Mouse (Mus musculus) liver, embryonic 11.5 days (tissue): ENCODE data around the gene Shbg. TPM values are rescaled to one million over a fixed set of nuclear protein-coding genes. Genes with fewer than 3 reads are reported as not detected.
"Not testable (repeated sequence)": the region's sequence is repeated elsewhere in the genome, so short reads cannot be mapped to it uniquely, and the experiment has no call there.

ENCODE experiments used
- ATAC-seq: fragments of 200-750 bp; cut with Nextera tagmentation; replicated peaks from 2 replicates; pipeline ENCODE4 v1.8.0; 2017; ENCODE audit warnings: moderate number of reproducible peaks, mild to moderate bottlenecking, moderate TSS enrichment, moderate library complexity; ENCODE audit not compliant: low FRiP score
- DNase-seq: peaks from one replicate; pipeline ENCODE4 v3.0.0-alpha.2; 2017; ENCODE audit warnings: low spot score
- H3K27ac ChIP-seq: fragments of 300-500 bp; sonication (generic); 2 replicates; pipeline ENCODE4 v1.5.1; 2014; ENCODE audit warnings: mild to moderate bottlenecking, low read depth, low read length, control low read depth
- H3K27me3 ChIP-seq: fragments of 300-500 bp; sonication (generic); replicated peaks from 2 replicates; pipeline ENCODE4 v1.6.1; 2014; ENCODE audit warnings: low read length, mixed read lengths; ENCODE audit not compliant: control insufficient read depth, insufficient read depth
- H3K36me3 ChIP-seq: fragments of 300-500 bp; sonication (generic); 2 replicates; pipeline ENCODE4 v1.6.1; 2014; ENCODE audit warnings: mild to moderate bottlenecking, low read length, moderate library complexity, mixed read lengths; ENCODE audit not compliant: control insufficient read depth, insufficient read depth
- H3K4me1 ChIP-seq: fragments of 300-500 bp; sonication (generic); replicated peaks from 2 replicates; pipeline ENCODE4 v1.6.1; 2014; ENCODE audit warnings: low read length, mixed read lengths; ENCODE audit not compliant: control insufficient read depth, insufficient read depth
- H3K4me2 ChIP-seq: fragments of 300-500 bp; sonication (generic); 2 replicates; pipeline ENCODE4 v1.6.1; 2014; ENCODE audit warnings: mild to moderate bottlenecking, control low read depth, moderate library complexity
- H3K4me3 ChIP-seq: fragments of 300-500 bp; sonication (generic); 2 replicates; pipeline ENCODE4 v1.5.1; 2014; ENCODE audit warnings: low read depth, low read length, control low read depth
- H3K9ac ChIP-seq: fragments of 300-500 bp; sonication (generic); 2 replicates; pipeline ENCODE4 v1.6.1; 2014; ENCODE audit warnings: low read depth, low read length, control low read depth
- H3K9me3 ChIP-seq: fragments of 300-500 bp; sonication (generic); 2 replicates; pipeline ENCODE4 v1.6.1; 2016; ENCODE audit warnings: low read length, inconsistent platforms, mixed read lengths; ENCODE audit not compliant: control insufficient read depth
- WGBS: fragments of 180-500 bp; shearing (Covaris S2); extraction: QIAGEN DNeasy Blood & Tissue Kit; methylation state at CpG from one replicate; pipeline ENCODE4 v1.1.7; 2014; 5-methylcytosine and 5-hydroxymethylcytosine counted together
- polyA plus RNA-seq: library from polyadenylated mRNA; unstranded; fragments of >200 nt; fragmentation: Nextera tagmentation; extraction: Ambion mirVana; gene quantifications from 2 replicates; pipeline ENCODE4 v1.2.1, GENCODE M21; 2014

Shbg gene
- polyA plus RNA-seq, 1 experiment from 2014 or later: 42.9 TPM

DNA sequence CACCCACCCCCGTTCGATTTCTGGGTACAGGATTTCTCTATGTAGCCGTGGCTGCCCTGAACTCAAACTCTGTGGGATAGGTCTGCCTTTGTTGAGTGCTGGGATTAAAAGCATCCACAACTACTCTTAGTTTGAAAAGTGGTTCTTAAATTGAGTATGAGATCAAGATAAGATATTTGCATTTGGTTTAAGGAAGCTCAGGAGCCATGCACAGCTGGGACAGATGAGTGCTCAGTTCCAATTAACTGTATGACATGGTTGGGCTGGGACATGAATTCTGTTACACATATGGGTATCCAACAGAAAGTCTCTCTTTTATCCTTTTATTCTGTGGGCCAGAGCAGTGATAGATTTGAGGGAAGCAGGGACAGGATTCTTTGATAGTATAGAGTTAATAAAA lies 17.8 kb upstream of the Shbg start:
- DNase-seq: no peak
- no peak overlapping the region for H3K27ac ChIP-seq

DNA sequence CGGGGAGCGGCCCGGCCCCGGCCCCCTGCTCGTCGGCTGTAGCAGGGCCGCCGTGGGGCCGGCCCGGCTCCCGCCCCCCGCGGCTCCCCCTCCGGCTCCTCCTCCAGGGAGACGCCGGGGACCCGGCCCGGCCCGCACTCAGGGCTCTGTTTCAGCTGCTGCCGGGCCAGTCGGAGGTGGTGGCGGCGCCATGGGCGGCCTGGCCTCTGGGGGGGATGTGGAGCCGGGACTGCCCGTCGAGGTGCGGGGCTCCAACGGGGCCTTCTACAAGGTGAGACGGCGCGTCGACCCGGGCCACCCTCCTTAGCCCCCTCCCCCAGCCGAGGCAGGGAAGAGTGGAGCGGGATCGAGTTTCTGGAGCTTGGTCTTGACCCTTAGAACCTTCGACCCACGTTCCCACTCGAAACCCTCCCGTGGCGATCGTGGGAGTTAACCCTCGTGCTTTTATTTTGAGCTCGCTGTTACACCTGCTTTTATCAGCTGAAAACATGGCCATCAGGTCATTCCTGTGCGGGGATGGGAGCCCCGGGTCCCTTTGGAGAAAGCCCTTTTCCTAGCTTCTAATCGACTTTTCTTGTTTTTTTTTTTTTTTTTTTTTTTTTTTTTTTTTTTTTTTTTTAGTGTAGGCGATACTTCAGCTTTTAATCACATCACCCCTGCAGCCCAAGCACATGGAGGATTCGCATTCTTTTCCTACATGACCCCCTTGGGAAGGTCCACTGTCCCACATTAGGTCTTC lies 15.6 kb upstream of the Shbg start:
- H3K27me3 ChIP-seq: no peaks in the 10 kb centered on the region
- peak; percentile 70 for ATAC-seq
- under 1% methylated on average over 47 of the region's 50 CpGs for WGBS

More for the DNA sequence above, 17.8 kb upstream of the Shbg start:
- no peaks in the 10 kb centered on the region for H3K9me3 ChIP-seq
- WGBS: 86% methylated on average over 3 of the region's 3 CpGs
- H3K9ac ChIP-seq: no peak overlapping the region
- peaks cover 6% of the 10 kb centered on the region for H3K36me3 ChIP-seq
- H3K4me3 ChIP-seq: no peak overlapping the region
- no peak for ATAC-seq
- no peak overlapping the region for H3K4me2 ChIP-seq
- peaks cover 15% of the 10 kb centered on the region for H3K4me1 ChIP-seq
- H3K27me3 ChIP-seq: no peaks in the 10 kb centered on the region

DNA sequence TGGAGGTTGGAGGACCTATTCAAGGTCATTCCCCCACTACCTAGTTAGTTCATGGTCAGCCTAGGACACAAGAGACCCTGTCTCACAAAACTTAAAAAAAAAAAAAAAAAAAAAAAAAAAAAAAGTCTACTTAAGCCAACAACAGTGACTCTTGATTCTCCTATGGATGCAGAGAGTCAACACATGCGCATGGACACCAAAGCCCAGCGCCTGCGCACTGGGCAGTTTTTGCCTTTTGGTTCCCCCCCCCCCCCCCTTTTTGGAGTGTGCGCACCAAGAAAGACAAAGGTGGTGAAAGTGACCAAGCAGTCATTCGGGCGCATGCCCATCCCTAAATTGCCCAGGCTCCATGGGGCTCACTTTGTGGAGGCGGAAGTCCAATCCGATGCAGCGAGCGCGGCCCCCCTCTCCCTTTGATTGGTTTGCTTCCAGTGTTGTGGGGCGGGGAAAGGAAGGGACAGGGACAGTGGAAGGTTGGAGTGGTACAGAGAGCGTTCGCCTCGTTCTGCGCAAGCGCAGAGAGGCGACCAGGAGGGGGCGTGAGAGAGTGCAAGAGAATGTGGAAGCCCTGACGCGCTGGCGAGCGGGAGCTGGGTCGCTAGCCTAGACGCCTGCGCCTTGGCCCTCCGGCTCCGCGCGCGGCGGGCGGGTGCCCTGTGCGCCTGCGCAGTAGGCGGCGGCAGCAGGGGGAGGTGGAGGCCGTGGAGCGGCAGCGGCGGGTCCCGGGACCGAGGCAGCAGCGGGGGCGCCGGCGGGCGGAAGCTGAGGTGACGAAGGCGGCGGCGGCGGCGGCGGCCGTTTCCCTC lies 14.8 kb upstream of the Shbg start, which contains the start of gene Fxr2:
Gene Fxr2, plus strand, starts transcription at position 707 of the 806 bp plus-strand sequence.
- H3K4me3 ChIP-seq: peak within 1 kb of the TSS; percentile 79
- DNase-seq (peak; percentile 99), ATAC-seq (peak; percentile 97)
- H3K27ac ChIP-seq: peak within 1 kb of the TSS; percentile 97
- H3K27me3 ChIP-seq: no peaks in the 10 kb centered on the region
- H3K36me3 ChIP-seq: no peaks in the 10 kb centered on the region
- under 1% methylated on average over 51 of the region's 56 CpGs for WGBS
- H3K9ac ChIP-seq: peak within 1 kb of the TSS; percentile 82
- H3K4me2 ChIP-seq: peak within 1 kb of the TSS; percentile 83
- H3K9me3 ChIP-seq: no peaks in the 10 kb centered on the region
- H3K4me1 ChIP-seq: peaks cover 15% of the 10 kb centered on the region

More for the DNA sequence above, 15.6 kb upstream of the Shbg start:
- Histone ChIP-seq H3K4me2 (peak overlapping the region; percentile 83), H3K4me1 (peaks cover 15% of the 10 kb centered on the region), H3K4me3 (peak overlapping the region; percentile 79), H3K9me3 (no peaks in the 10 kb centered on the region), H3K9ac (peak overlapping the region; percentile 82), H3K36me3 (no peaks in the 10 kb centered on the region), H3K27ac (peak overlapping the region; percentile 97)
- DNase-seq: no peak

GRCm38 (mm10) chr11:69629802-69630201 lies 12.1 kb upstream of the Shbg start:
- H3K27ac ChIP-seq: no peak overlapping the region
- H3K36me3 ChIP-seq: no peaks in the 10 kb centered on the region
- DNase-seq (no peak), ATAC-seq (no peak)
- H3K4me1 ChIP-seq: peaks cover 9% of the 10 kb centered on the region
- H3K9ac ChIP-seq: no peak overlapping the region
- H3K27me3 ChIP-seq: no peaks in the 10 kb centered on the region
- no peak overlapping the region for H3K4me3 ChIP-seq
- WGBS: 61% methylated on average over 1 of the region's 1 CpGs
- H3K9me3 ChIP-seq: no peaks in the 10 kb centered on the region
- no peak overlapping the region for H3K4me2 ChIP-seq

DNA sequence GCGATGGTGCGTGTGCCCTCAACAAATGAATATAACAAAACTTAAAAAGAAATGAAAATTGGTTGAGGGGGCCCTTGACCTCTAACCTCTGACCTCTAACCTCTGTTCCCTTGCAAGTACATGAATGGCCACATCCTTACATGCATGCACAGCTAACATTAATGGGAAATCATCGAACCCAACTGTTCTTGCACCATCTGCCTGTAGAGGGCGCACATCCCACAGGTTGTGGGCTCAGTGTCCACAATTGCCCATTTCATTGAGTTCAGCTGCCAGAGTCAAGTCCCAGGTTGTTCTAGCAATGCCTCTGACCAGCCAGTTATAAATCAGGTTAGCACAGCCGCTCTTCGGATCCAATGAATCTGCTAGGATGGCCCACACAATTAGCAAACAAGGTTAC lies 10.6 kb upstream of the Shbg start:
- Histone ChIP-seq H3K27me3 (no peaks in the 10 kb centered on the region), H3K9ac (no peak overlapping the region), H3K4me3 (no peak overlapping the region), H3K9me3 (no peaks in the 10 kb centered on the region), H3K4me1 (peaks cover 6% of the 10 kb centered on the region; the same call in 1 of the 2 replicates), H3K4me2 (no peak overlapping the region), H3K36me3 (no peaks in the 10 kb centered on the region), H3K27ac (no peak overlapping the region)
- DNase-seq: peak; percentile 72
- ATAC-seq: no peak
- WGBS: 35% methylated on average over 6 of the region's 6 CpGs

- H3K4me1 ChIP-seq: peaks cover 17% of the 10 kb centered on the region
- H3K4me2 ChIP-seq, H3K36me3 ChIP-seq, H3K9me3 ChIP-seq, H3K27ac ChIP-seq, DNase-seq, H3K9ac ChIP-seq, H3K27me3 ChIP-seq, ATAC-seq, H3K4me3 ChIP-seq: not testable (repeated sequence)
- WGBS: 82% methylated on average over 2 of the region's 2 CpGs
These were observed 6.6 kb upstream of the Shbg start for GRCm38 (mm10) chr11:69624339-69624738.

DNA sequence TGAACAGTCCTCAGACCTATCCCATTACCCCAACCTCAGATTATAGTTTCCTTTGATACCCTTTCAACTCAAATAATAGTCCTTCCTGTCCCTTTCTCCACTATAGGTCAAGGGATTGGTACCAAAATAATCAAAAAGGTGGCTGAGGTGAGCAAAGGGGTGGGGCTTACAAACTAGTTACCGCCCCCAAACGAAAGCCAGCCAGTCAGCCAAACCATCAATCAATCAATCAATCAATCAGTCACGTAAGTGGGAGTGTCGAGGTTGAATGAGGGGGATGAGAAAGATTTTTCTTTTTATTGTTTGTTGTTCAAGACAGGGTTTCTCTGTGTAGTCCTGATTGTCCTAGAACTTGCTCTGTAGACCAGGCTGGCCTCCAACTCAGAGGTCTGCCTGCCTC lies 5.3 kb upstream of the Shbg start:
- Histone ChIP-seq H3K27me3 (no peaks in the 10 kb centered on the region), H3K4me1 (peaks cover 22% of the 10 kb centered on the region), H3K9ac (no peak overlapping the region), H3K4me3 (peak overlapping the region; percentile 63), H3K27ac (no peak overlapping the region), H3K4me2 (peak overlapping the region; percentile 85), H3K36me3 (no peaks in the 10 kb centered on the region), H3K9me3 (no peaks in the 10 kb centered on the region)
- no peak for ATAC-seq
- no peak for DNase-seq
- 65% methylated on average over 4 of the region's 4 CpGs for WGBS

- Histone ChIP-seq H3K9me3 (no peaks in the 10 kb centered on the region), H3K4me3 (peak overlapping the region; percentile 63), H3K27me3 (no peaks in the 10 kb centered on the region), H3K4me2 (peak overlapping the region; percentile 85), H3K9ac (peak overlapping the region; percentile 72), H3K4me1 (peaks cover 26% of the 10 kb centered on the region), H3K27ac (peak overlapping the region; percentile 56), H3K36me3 (no peaks in the 10 kb centered on the region)
- WGBS: 47% methylated on average over 6 of the region's 6 CpGs
- ATAC-seq (no peak), DNase-seq (no peak)
These were observed 4.7 kb upstream of the Shbg start for GRCm38 (mm10) chr11:69622406-69622805.
